Mouse (Mus musculus) cerebellum, postnatal 36 days (tissue): ENCODE data around the gene Tada1.
A peak's percentile ranks its signal among the peaks of the same experiment; 100 is the strongest.

Source experiments
- DNase-seq, 2 experiments: peaks; one replicate each; pipeline ENCODE4 v3.0.0; 2021 to 2022; ENCODE audit warnings: mixed read lengths in 2 of 2

The Tada1 gene

GRCm38 (mm10) chr1:166385431-166385830, 6.5 kb downstream of the Tada1 start:
- no peak for DNase-seq

GRCm38 (mm10) chr1:166388511-166388910, 9.6 kb downstream of the Tada1 start:
- no peak for DNase-seq

- DNase-seq: no peak
These were observed 10.7 kb downstream of the Tada1 start for GRCm38 (mm10) chr1:166389406-166390125.

- DNase-seq: no peak
These were observed 12.8 kb downstream of the Tada1 start for GRCm38 (mm10) chr1:166391671-166392070.

- DNase-seq: no peak
These were observed 15.9 kb downstream of the Tada1 start for GRCm38 (mm10) chr1:166394770-166395169.

- no peak for DNase-seq
These were observed 16.8 kb downstream of the Tada1 start for GRCm38 (mm10) chr1:166395661-166396060.

- DNase-seq: no peak
These were observed 17.5 kb downstream of the Tada1 start for GRCm38 (mm10) chr1:166396381-166396780.

GRCm38 (mm10) chr1:166401455-166401854, 22.6 kb downstream of the Tada1 start:
- DNase-seq: peak; percentile 71 to 76

GRCm38 (mm10) chr1:166402003-166402402, 23.1 kb downstream of the Tada1 start:
- no peak for DNase-seq

- no peak for DNase-seq
These were observed 24.9 kb downstream of the Tada1 start for GRCm38 (mm10) chr1:166403846-166404245.

- DNase-seq: no peak
These were observed 30.3 kb downstream of the Tada1 start for GRCm38 (mm10) chr1:166409177-166409700.

- DNase-seq: peak; percentile 70 to 79
These were observed 30.9 kb downstream of the Tada1 start, which contains the start of gene Pogk for GRCm38 (mm10) chr1:166409701-166410220. Gene Pogk, minus strand, starts transcription at chr1:166409863.

GRCm38 (mm10) chr1:166411541-166411940, 32.6 kb downstream of the Tada1 start:
- no peak for DNase-seq

GRCm38 (mm10) chr1:166412266-166412665, 33.4 kb downstream of the Tada1 start:
- DNase-seq: no peak

GRCm38 (mm10) chr1:166429053-166429452, 50.2 kb downstream of the Tada1 start:
- no peak for DNase-seq

- no peak for DNase-seq
These were observed 51.0 kb downstream of the Tada1 start for GRCm38 (mm10) chr1:166429809-166430431.

- DNase-seq: no peak
These were observed 60.5 kb downstream of the Tada1 start for GRCm38 (mm10) chr1:166439426-166439825.

- no peak for DNase-seq
These were observed 63.1 kb downstream of the Tada1 start for GRCm38 (mm10) chr1:166441992-166442391.
